8 mouse cellular contexts compared by ENCODE assay signal in the genomic region with DNA sequence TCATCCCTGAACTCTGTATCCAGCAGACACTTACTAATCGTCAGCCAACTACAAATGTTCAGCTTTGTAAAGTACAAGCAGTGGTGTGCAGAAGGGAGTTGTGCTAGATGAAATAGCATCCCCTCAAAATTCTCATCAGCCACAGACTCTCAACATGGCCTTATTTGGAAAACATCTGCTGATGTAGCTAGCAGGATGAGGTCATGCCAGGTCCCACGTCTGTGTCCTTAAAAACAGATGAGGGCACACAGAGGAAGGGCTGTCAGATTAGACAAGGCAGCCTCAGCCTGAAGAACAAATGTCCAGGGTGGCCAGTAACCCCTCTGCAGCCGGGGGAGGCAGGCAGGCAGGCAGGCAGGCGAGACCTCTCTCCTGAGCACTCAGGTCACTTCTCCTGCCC. TPM values are rescaled to one million over a fixed set of nuclear protein-coding genes. Genes with fewer than 3 reads are reported as not detected.
DNase-seq lines count a peak whose midpoint lies in the region; ATAC-seq and TF ChIP-seq lines count a peak whose summit lies in the region.

No protein-coding gene starts in this region.

- no peak for ATAC-seq in embryonic facial prominence, embryonic 12.5 days (ENCODE audit: insufficient number of reproducible peaks, insufficient read depth, low FRiP score, low TSS enrichment)
- ATAC-seq in hindbrain, embryonic 12.5 days (ENCODE audit: low FRiP score): no peak
- ATAC-seq in midbrain, postnatal 0 days (ENCODE audit: low FRiP score): no peak

- no peaks in the 10 kb centered on the region for H3K36me3 ChIP-seq in heart, embryonic 10.5 days
- H3K36me3 ChIP-seq in embryonic facial prominence, embryonic 12.5 days: no peaks in the 10 kb centered on the region
- no peaks in the 10 kb centered on the region for H3K36me3 ChIP-seq in hindbrain, embryonic 12.5 days
- H3K36me3 ChIP-seq in midbrain, postnatal 0 days (ENCODE audit: insufficient read depth, low read length): no peaks in the 10 kb centered on the region
- H3K36me3 ChIP-seq in thymus, adult 2 months (ENCODE audit: control insufficient read depth, insufficient read depth, low read length): no peaks in the 10 kb centered on the region

- H3K9me3 ChIP-seq in heart, embryonic 10.5 days: no peaks in the 10 kb centered on the region
- no peaks in the 10 kb centered on the region for H3K9me3 ChIP-seq in embryonic facial prominence, embryonic 12.5 days
- no peaks in the 10 kb centered on the region for H3K9me3 ChIP-seq in hindbrain, embryonic 12.5 days (replicated peaks)
- no peaks in the 10 kb centered on the region for H3K9me3 ChIP-seq in midbrain, postnatal 0 days (ENCODE audit: low read length)

- 11% methylated on average over 4 of the region's 4 CpGs for WGBS in heart, embryonic 10.5 days
- 17% methylated on average over 4 of the region's 4 CpGs for WGBS in embryonic facial prominence, embryonic 12.5 days
- 17% methylated on average over 4 of the region's 4 CpGs for WGBS in hindbrain, embryonic 12.5 days
- 29% methylated on average over 4 of the region's 4 CpGs for WGBS in midbrain, postnatal 0 days
- 64% methylated on average over 4 of the region's 4 CpGs for WGBS in thymus, adult 2 months

- no peaks in the 10 kb centered on the region for H3K27me3 ChIP-seq in heart, embryonic 10.5 days (ENCODE audit: insufficient read depth, poor library complexity, severe bottlenecking)
- no peaks in the 10 kb centered on the region for H3K27me3 ChIP-seq in embryonic facial prominence, embryonic 12.5 days
- H3K27me3 ChIP-seq in hindbrain, embryonic 12.5 days: no peaks in the 10 kb centered on the region
- no peaks in the 10 kb centered on the region for H3K27me3 ChIP-seq in midbrain, postnatal 0 days (ENCODE audit: insufficient read depth, low read length)
- no peaks in the 10 kb centered on the region for H3K27me3 ChIP-seq in thymus, adult 2 months (ENCODE audit: control insufficient read depth, insufficient read depth, low read length)

- peak overlapping the region; percentile 83 for H3K27ac ChIP-seq in heart, embryonic 10.5 days
- peak overlapping the region; percentile 85 for H3K27ac ChIP-seq in embryonic facial prominence, embryonic 12.5 days
- H3K27ac ChIP-seq in hindbrain, embryonic 12.5 days: peak overlapping the region; percentile 79
- 0 out of 2 replicates have a peak overlapping the region, but pooled peaks have one; percentile 43 for H3K27ac ChIP-seq in midbrain, postnatal 0 days (ENCODE audit: low read depth, low read length)
- H3K27ac ChIP-seq in thymus, adult 2 months (ENCODE audit: control insufficient read depth, insufficient read depth, low read length): no peak overlapping the region

- peak; percentile 88 for DNase-seq in heart, embryonic 10.5 days (ENCODE audit: low spot score)
- no peak for DNase-seq in heart, adult 8-10 months (ENCODE audit: low spot score)
- no peak for DNase-seq in midbrain, postnatal 0 days (ENCODE audit: low spot score)
- DNase-seq in urinary bladder, postnatal 4 days (ENCODE audit: low spot score in 2 of 2): no peak
- no peak for DNase-seq in spleen, postnatal 14 days (ENCODE audit: low spot score in 2 of 2)
- DNase-seq in thymus, adult 2 months: no peak

- TF ChIP-seq POLR2A in thymus, adult 2 months (IDR thresholded peaks at IDR 0.05; ENCODE audit: control insufficient read depth, extremely low read depth, insufficient read depth, low read length, poor library complexity): no peak

- 0 out of 2 replicates have a peak overlapping the region, but pooled peaks have one; percentile 1 for H3K9ac ChIP-seq in embryonic facial prominence, embryonic 12.5 days
- H3K9ac ChIP-seq in hindbrain, embryonic 12.5 days: no peak overlapping the region
- no peak overlapping the region for H3K9ac ChIP-seq in midbrain, postnatal 0 days (replicated peaks; ENCODE audit: low read length, poor library complexity, severe bottlenecking)

- TF ChIP-seq CTCF in midbrain, postnatal 0 days (IDR thresholded peaks at IDR 0.05): no peak
- no peak for TF ChIP-seq CTCF in thymus, adult 2 months (IDR thresholded peaks at IDR 0.05; ENCODE audit: borderline replicate concordance, control insufficient read depth, extremely low read depth, insufficient read depth, low read length, poor library complexity)

- no peak overlapping the region for H3K4me3 ChIP-seq in heart, embryonic 10.5 days
- H3K4me3 ChIP-seq in embryonic facial prominence, embryonic 12.5 days: no peak overlapping the region
- no peak overlapping the region for H3K4me3 ChIP-seq in hindbrain, embryonic 12.5 days
- no peak overlapping the region for H3K4me3 ChIP-seq in midbrain, postnatal 0 days (ENCODE audit: low read depth, low read length)
- H3K4me3 ChIP-seq in thymus, adult 2 months (ENCODE audit: control insufficient read depth, insufficient read depth, low read length): no peak overlapping the region

- peaks cover 78% of the 10 kb centered on the region for H3K4me1 ChIP-seq in heart, embryonic 10.5 days
- H3K4me1 ChIP-seq in embryonic facial prominence, embryonic 12.5 days: peaks cover 43% of the 10 kb centered on the region
- H3K4me1 ChIP-seq in hindbrain, embryonic 12.5 days: peaks cover 76% of the 10 kb centered on the region
- peaks cover 14% of the 10 kb centered on the region; the same call in 1 of the 2 replicates for H3K4me1 ChIP-seq in midbrain, postnatal 0 days (ENCODE audit: insufficient read depth, low read length)
- no peaks in the 10 kb centered on the region for H3K4me1 ChIP-seq in thymus, adult 2 months (replicated peaks; ENCODE audit: control insufficient read depth, insufficient read depth, low read length)

- no peak overlapping the region for H3K4me2 ChIP-seq in embryonic facial prominence, embryonic 12.5 days (replicated peaks)
- no peak overlapping the region for H3K4me2 ChIP-seq in hindbrain, embryonic 12.5 days (replicated peaks)
- no peak overlapping the region for H3K4me2 ChIP-seq in midbrain, postnatal 0 days (ENCODE audit: low read depth, low read length, poor library complexity, severe bottlenecking)

RNA-seq across cellular contexts. Expression of a gene that starts 56.8 kb away (rescaled TPM):
- 64.2 and 67.0 TPM in 2 replicates for polyA plus RNA-seq in heart, embryonic 10.5 days (2016; fragmentation: Nextera tagmentation; extraction: Ambion mirVana)
- total RNA-seq in heart, adult 8-10 months (2022): 1 to 10 TPM; 7.3 to 9.9 (median 9.0) TPM
- polyA plus RNA-seq in embryonic facial prominence, embryonic 12.5 days (2016; fragmentation: Nextera tagmentation; extraction: Ambion mirVana): 16.1 and 16.3 TPM in 2 replicates
- polyA plus RNA-seq in hindbrain, embryonic 12.5 days (2016; fragmentation: Nextera tagmentation; extraction: Ambion mirVana): 34.2 and 39.0 TPM in 2 replicates
- 19.8 and 21.5 TPM in 2 replicates for total RNA-seq in midbrain, postnatal 0 days (2014; rRNA removed)
- polyA plus RNA-seq in midbrain, postnatal 0 days (2015; fragmentation: Nextera tagmentation; extraction: Ambion mirVana): 13.2 and 16.5 TPM in 2 replicates
- polyA plus RNA-seq in thymus, adult 2 months (2012; rRNA removed): 10.7 and 12.2 TPM in 2 replicates
